ENCODE assay signal across 7 mouse cellular contexts in genomic region chr5:119669741-119670565, GRCm38 (mm10). TPM values are rescaled to one million over a fixed set of nuclear protein-coding genes. Genes with fewer than 3 reads are reported as not detected.
DNase-seq lines count a peak whose midpoint lies in the region; ATAC-seq lines count a peak whose summit lies in the region.

No protein-coding gene starts in this region.

- peak overlapping the region; percentile 53 for H3K9ac ChIP-seq in forebrain, embryonic 14.5 days (ENCODE audit: low read length)
- H3K9ac ChIP-seq in intestine, embryonic 15.5 days, result peak overlapping the region; percentile 60
- peak overlapping the region; percentile 48 for H3K9ac ChIP-seq in midbrain, embryonic 11.5 days (ENCODE audit: low read length)

- H3K36me3 ChIP-seq in forebrain, embryonic 14.5 days (ENCODE audit: control insufficient read depth, insufficient read depth, low read length), result no peaks in the 10 kb centered on the region
- H3K36me3 ChIP-seq in intestine, embryonic 15.5 days, result no peaks in the 10 kb centered on the region
- no peaks in the 10 kb centered on the region for H3K36me3 ChIP-seq in midbrain, embryonic 11.5 days (ENCODE audit: control insufficient read depth, insufficient read depth, low read length)

- peak overlapping the region; percentile 22 for H3K4me3 ChIP-seq in forebrain, embryonic 14.5 days (ENCODE audit: low read depth, low read length)
- H3K4me3 ChIP-seq in intestine, embryonic 15.5 days (replicated peaks), result peak overlapping the region; percentile 58
- peak overlapping the region; percentile 25 for H3K4me3 ChIP-seq in midbrain, embryonic 11.5 days (ENCODE audit: low read depth, low read length)

- H3K4me1 ChIP-seq in forebrain, embryonic 14.5 days (ENCODE audit: control insufficient read depth, insufficient read depth, low read length), result peaks cover 6% of the 10 kb centered on the region; the same call in 1 of the 2 replicates
- peaks cover 27% of the 10 kb centered on the region for H3K4me1 ChIP-seq in intestine, embryonic 15.5 days (replicated peaks)
- peaks cover 13% of the 10 kb centered on the region for H3K4me1 ChIP-seq in midbrain, embryonic 11.5 days (ENCODE audit: control insufficient read depth, insufficient read depth, low read length)

- no peaks in the 10 kb centered on the region for H3K9me3 ChIP-seq in forebrain, embryonic 14.5 days (replicated peaks; ENCODE audit: control insufficient read depth, low read length)
- no peaks in the 10 kb centered on the region for H3K9me3 ChIP-seq in intestine, embryonic 15.5 days
- no peaks in the 10 kb centered on the region for H3K9me3 ChIP-seq in midbrain, embryonic 11.5 days (ENCODE audit: control insufficient read depth, low read length)

- DNase-seq in urinary bladder, postnatal 14 days (ENCODE audit: low spot score), result peak; percentile 59
- DNase-seq in urinary bladder, postnatal 10 days (ENCODE audit: low spot score), result no peak
- DNase-seq in forebrain, embryonic 14.5 days (ENCODE audit: low spot score), result no peak
- DNase-seq in midbrain, embryonic 11.5 days (ENCODE audit: low spot score, missing footprints), result peak; percentile 97
- no peak for DNase-seq in thymus, postnatal 25 days

- peak overlapping the region; percentile 49 for H3K4me2 ChIP-seq in forebrain, embryonic 14.5 days (ENCODE audit: low read length)
- peak overlapping the region; percentile 92 for H3K4me2 ChIP-seq in intestine, embryonic 15.5 days (replicated peaks)
- H3K4me2 ChIP-seq in midbrain, embryonic 11.5 days, result peak overlapping the region; percentile 56

- ATAC-seq in forebrain, embryonic 14.5 days, result no peak; the same call in 1 of the 2 replicates
- no peak for ATAC-seq in intestine, embryonic 15.5 days
- no peak; the same call in 1 of the 2 replicates for ATAC-seq in midbrain, embryonic 11.5 days (ENCODE audit: low FRiP score)
- no peak for ATAC-seq in monocyte, adult 5-6 weeks (replicated peaks; ENCODE audit: insufficient number of reproducible peaks, low FRiP score, low TSS enrichment, poor library complexity, severe bottlenecking)

- under 1% methylated on average over 61 of the region's 61 CpGs for WGBS in forebrain, embryonic 14.5 days
- 2% methylated on average over 60 of the region's 61 CpGs for WGBS in intestine, embryonic 15.5 days
- WGBS in midbrain, embryonic 11.5 days, result under 1% methylated on average over 61 of the region's 61 CpGs

- no peak overlapping the region for H3K27ac ChIP-seq in forebrain, embryonic 14.5 days (ENCODE audit: low read depth, low read length)
- H3K27ac ChIP-seq in intestine, embryonic 15.5 days, result peak overlapping the region; percentile 100
- no peak overlapping the region for H3K27ac ChIP-seq in midbrain, embryonic 11.5 days (ENCODE audit: low read depth, low read length)

- peaks cover 94% of the 10 kb centered on the region for H3K27me3 ChIP-seq in forebrain, embryonic 14.5 days (replicated peaks; ENCODE audit: control insufficient read depth, insufficient read depth, low read length)
- H3K27me3 ChIP-seq in intestine, embryonic 15.5 days (replicated peaks), result peaks cover 26% of the 10 kb centered on the region
- peaks cover 98% of the 10 kb centered on the region for H3K27me3 ChIP-seq in midbrain, embryonic 11.5 days (ENCODE audit: control insufficient read depth, insufficient read depth, low read length)

RNA-seq across cellular contexts. Expression of gene Tbx3, which starts 0.5 kb away (rescaled TPM):
- 1.7 and 2.8 TPM in 2 replicates for polyA plus RNA-seq in forebrain, embryonic 14.5 days (2014; fragmentation: Nextera tagmentation; extraction: Ambion mirVana)
- 38.6 and 44.9 TPM in 2 replicates for polyA plus RNA-seq in intestine, embryonic 15.5 days (2015; fragmentation: Nextera tagmentation; extraction: Ambion mirVana)
- polyA plus RNA-seq in midbrain, embryonic 11.5 days (2014; fragmentation: Nextera tagmentation; extraction: Ambion mirVana), result 1.3 and 1.4 TPM in 2 replicates
- total RNA-seq in monocyte, adult 5-6 weeks (2017), result not detected in 3 replicates

Comparison
In these comparisons a context has a peak if more than half of its experiments do, and no peak if none do; other contexts are left out.
1. DNase-seq: peak in urinary bladder, postnatal 14 days (single experiment) and midbrain, embryonic 11.5 days (single experiment); none in urinary bladder, postnatal 10 days (single experiment), forebrain, embryonic 14.5 days (single experiment) and thymus, postnatal 25 days (single experiment).
2. RNA of gene Tbx3, which starts 0.5 kb away (polyA plus RNA-seq): 38.6 to 44.9 TPM in intestine, embryonic 15.5 days; 1.7 to 2.8 TPM in forebrain, embryonic 14.5 days and 1.3 to 1.4 TPM in midbrain, embryonic 11.5 days; every median in the first group is over 10 times any median in the second.
3. Peak in every context shown above with its lines, with median percentiles within 50 percentile points of each other: H3K4me2 ChIP-seq, H3K4me3 ChIP-seq and H3K9ac ChIP-seq.